Mouse (Mus musculus) CH12.LX (cell line): Measurements from ENCODE around the gene Uqcr10.
A peak's percentile ranks its signal among the peaks of the same experiment; 100 is the strongest.

Experiments used
- CTCF ChIP-seq, 2 experiments: IDR thresholded peaks in 1 of 2; conservative IDR thresholded peaks in 1 of 2; 2 replicates each; pipeline ENCODE4 v1.5.1; 2011 to 2012; ENCODE audit warnings: low read depth in 2 of 2, low read length in 2 of 2, improper control_type of control experiment in 1 of 2, inconsistent platforms in 1 of 2, mild to moderate bottlenecking in 1 of 2, moderate library complexity in 1 of 2
- EP300 ChIP-seq: IDR thresholded peaks from 2 replicates; pipeline ENCODE4 v1.6.1; 2011; ENCODE audit warnings: low read length, improper control_type of control experiment
- IRF4 ChIP-seq: IDR thresholded peaks from 2 replicates; pipeline ENCODE4 v1.6.1; 2014; ENCODE audit warnings: low read depth, mild to moderate bottlenecking, inconsistent platforms, low read length, improper control_type of control experiment
- MAZ ChIP-seq: IDR thresholded peaks from 2 replicates; pipeline ENCODE4 v1.6.1; 2012; ENCODE audit warnings: low read depth, mild to moderate bottlenecking, inconsistent platforms, low read length, improper control_type of control experiment, moderate library complexity
- POLR2A ChIP-seq: IDR thresholded peaks from 2 replicates; pipeline ENCODE4 v1.6.1; 2011; ENCODE audit warnings: low read depth, mild to moderate bottlenecking, improper control_type of control experiment, low read length
- ZC3H11A ChIP-seq: IDR thresholded peaks from 2 replicates; pipeline ENCODE4 v1.6.1; 2012; ENCODE audit warnings: low read depth, mild to moderate bottlenecking, inconsistent platforms, low read length, improper control_type of control experiment

DNA sequence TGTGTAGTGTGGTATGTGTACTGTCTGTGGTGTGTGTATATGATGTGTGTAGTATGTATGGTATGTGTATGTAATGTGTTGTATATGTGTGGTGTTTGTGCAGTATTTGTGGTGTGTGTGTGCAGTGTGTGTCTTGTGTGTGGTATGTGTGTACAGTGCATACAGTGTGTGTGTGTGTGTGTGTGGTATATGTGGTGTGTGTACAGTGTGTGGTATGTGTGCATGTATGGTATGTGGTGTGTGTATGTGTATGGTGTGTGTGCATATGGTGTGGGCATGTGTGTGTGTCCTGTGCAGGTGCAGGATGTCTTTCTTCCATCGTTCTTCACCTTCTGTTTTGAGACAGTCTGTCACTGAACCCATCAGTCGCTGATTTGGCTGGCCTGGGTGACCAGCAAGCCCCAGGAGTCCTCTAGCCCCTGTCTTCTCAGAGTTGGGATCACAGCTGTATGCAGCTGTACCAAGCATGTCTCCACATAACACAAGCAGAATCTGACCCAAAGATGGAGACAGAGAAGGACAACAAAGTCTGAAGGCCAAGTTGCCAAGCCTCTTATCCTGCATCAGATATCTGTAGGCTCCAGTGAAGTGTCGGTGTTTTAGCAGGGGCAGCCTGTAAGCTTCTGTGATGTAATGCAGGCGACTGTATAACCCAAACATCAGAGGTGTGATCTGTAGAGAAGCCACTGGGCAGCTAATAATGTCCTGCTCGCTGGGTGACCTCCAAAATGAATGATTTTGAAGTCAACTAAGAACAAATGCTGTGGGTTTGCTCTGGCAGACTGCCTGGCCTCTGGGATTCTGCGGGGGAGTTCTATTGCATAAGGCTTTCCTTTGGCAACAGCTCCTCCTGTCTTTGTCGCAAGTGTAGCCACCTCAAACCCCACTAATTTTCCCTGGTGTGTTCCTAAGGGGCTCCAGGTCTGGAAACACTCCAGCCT is 6.8 kb downstream of the Uqcr10 start:
- TF ChIP-seq CTCF (conservative IDR thresholded peaks at IDR 0.05 in 1 of 2, IDR thresholded peaks at IDR 0.05 in 1 of 2; ENCODE audit: low read depth in 2 of 2, low read length in 2 of 2) (peak in 1 of 2 experiments; percentile 48; a peak in 2 of 4 replicates), EP300 (no peak), POLR2A (no peak), MAZ (no peak), ZC3H11A (no peak), IRF4 (no peak)
